Mouse (Mus musculus): ENCODE data around the gene Papola. TPM values are rescaled to one million over a fixed set of nuclear protein-coding genes. Genes with fewer than 3 reads are reported as not detected.
"Not testable (repeated sequence)": the region's sequence is repeated elsewhere in the genome, so short reads cannot be mapped to it uniquely, and the experiment has no call there.

Gene Papola
- polyA plus RNA-seq, 1 experiment from 2014 or later = 326 TPM

DNA sequence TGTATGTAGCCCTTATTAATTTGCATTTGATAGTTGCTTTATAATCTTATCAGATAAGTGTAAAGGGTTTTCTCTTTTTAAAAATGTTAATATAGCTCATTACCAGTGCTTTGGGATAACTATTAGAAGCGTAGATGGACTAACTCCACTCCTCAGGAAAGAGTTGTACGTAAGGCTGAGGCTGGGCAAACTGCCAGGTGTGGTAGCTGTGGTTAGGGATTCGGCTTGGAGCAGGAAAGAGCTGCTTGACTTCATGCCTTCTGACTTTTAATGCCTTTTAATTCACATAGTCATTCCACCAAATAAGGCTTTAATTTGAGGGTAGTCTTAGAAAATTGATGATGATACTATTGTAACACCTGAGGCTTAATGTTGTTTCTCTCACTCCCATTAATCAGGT is 24.5 kb downstream of the Papola start:
- H3K4me3 ChIP-seq (replicated peaks) = no peak overlapping the region

DNA sequence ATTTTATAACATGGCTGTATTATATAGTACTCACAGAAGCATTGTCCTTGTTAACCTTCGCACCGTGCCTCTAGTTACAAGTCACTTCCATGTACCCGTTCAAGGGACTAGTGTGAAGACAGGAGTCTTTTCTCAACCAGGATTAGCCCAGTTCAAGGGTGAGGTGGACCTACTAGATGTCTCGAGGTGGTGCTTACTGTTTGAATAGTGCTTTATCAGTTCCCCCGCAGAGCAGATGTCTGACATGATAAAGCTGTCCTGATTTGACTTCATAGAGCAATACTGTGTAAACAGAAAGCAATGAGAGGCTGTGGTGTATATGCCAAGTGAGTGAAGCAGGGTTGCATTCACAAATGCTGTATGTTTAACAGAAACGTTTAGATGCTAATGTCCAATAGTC is 26.1 kb downstream of the Papola start:
- Histone ChIP-seq H3K4me2 (no peak overlapping the region), H3K27ac (no peak overlapping the region), H3K4me1 (no peaks in the 10 kb centered on the region), H3K9ac (no peak overlapping the region), H3K9me3 (no peaks in the 10 kb centered on the region), H3K36me3 (replicated peaks) (peaks cover 69% of the 10 kb centered on the region), H3K27me3 (no peaks in the 10 kb centered on the region), H3K4me3 (replicated peaks) (no peak overlapping the region)
- ATAC-seq (ENCODE audit: low FRiP score) = no peak
- 93% methylated on average over 6 of the region's 6 CpGs for WGBS

More for the DNA sequence above, 24.5 kb downstream of the Papola start:
- no peaks in the 10 kb centered on the region for H3K4me1 ChIP-seq
- no peak for ATAC-seq (ENCODE audit: low FRiP score)
- peaks cover 67% of the 10 kb centered on the region for H3K36me3 ChIP-seq (replicated peaks)
- no peak overlapping the region for H3K4me2 ChIP-seq
- no peaks in the 10 kb centered on the region for H3K27me3 ChIP-seq
- H3K9ac ChIP-seq = no peak overlapping the region
- no peak overlapping the region for H3K27ac ChIP-seq
- 81% methylated on average over 3 of the region's 3 CpGs for WGBS
- no peaks in the 10 kb centered on the region for H3K9me3 ChIP-seq

DNA sequence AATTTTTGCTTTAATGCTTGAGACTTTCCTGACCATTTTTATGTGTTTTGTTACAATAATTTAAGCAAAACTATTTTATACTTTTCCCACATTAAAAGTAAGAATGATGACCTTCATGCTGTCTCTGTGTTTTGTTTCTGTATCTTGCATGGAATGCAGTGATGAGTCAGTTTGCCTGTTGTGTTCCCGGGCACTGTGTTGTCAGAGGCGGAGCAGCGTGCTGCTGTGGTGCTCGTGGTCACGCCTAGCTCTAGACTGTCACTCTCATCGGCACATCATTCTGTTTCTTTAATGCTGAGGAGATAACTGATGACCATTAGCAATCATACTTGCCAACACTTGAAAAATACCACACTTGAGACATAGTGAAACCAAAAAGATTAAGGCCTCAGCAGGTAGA is 29.5 kb downstream of the Papola start:
- WGBS = 94% methylated on average over 6 of the region's 6 CpGs
- H3K36me3 ChIP-seq (replicated peaks) = peaks cover 60% of the 10 kb centered on the region

DNA sequence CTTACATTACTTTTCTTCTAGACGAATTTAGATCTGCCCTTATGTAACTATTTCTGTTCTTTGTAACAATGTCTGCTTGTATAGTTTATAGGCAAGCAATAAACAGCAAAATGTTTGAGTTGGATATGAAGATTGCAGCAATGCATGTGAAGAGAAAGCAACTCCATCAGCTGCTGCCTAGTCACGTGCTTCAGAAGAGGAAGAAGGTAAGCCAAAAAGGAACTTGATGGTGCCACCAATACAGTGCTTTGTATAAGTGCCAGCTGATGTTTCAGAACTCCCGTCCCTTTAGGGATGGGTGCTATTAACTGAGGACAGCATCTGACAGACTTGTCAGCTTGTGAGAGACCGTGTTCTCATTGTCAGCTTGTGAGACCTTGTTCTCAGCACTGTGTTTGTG is 39.0 kb downstream of the Papola start:
- Histone ChIP-seq H3K4me1 (no peaks in the 10 kb centered on the region), H3K9me3 (no peaks in the 10 kb centered on the region), H3K27ac (no peak overlapping the region), H3K4me2 (no peak overlapping the region), H3K4me3 (replicated peaks) (no peak overlapping the region), H3K27me3 (no peaks in the 10 kb centered on the region), H3K9ac (no peak overlapping the region), H3K36me3 (replicated peaks) (peaks cover 93% of the 10 kb centered on the region)
- WGBS = 88% methylated on average over 4 of the region's 4 CpGs
- ATAC-seq (ENCODE audit: low FRiP score) = no peak

More for the DNA sequence above, 29.5 kb downstream of the Papola start:
- H3K9me3 ChIP-seq = no peaks in the 10 kb centered on the region
- no peak overlapping the region for H3K4me3 ChIP-seq (replicated peaks)
- H3K4me1 ChIP-seq = no peaks in the 10 kb centered on the region
- H3K27ac ChIP-seq = no peak overlapping the region
- no peak for ATAC-seq (ENCODE audit: low FRiP score)
- H3K4me2 ChIP-seq = no peak overlapping the region
- no peaks in the 10 kb centered on the region for H3K27me3 ChIP-seq
- H3K9ac ChIP-seq = no peak overlapping the region

DNA sequence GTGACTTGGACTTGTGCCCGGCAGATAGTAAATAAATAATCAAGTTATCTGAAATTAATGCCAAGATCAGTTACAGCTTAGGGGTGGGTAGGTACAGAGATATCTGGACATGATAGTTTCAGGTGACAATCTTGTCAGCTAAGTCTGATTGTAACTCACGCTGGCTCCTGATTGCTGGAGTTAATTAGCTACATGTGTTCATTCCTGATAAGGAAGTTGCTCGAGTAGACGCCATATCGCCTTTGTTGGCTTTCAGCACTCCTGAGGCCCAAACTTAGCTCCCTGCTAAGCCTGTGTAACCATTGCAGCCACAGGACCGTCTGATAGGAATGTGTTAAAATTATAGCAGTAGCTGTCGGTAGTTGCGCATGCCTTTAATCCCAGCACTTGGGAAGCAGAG is 40.2 kb downstream of the Papola start:
- 87% methylated on average over 8 of the region's 8 CpGs for WGBS
- no peak overlapping the region for H3K4me2 ChIP-seq
- no peaks in the 10 kb centered on the region for H3K4me1 ChIP-seq
- H3K36me3 ChIP-seq (replicated peaks) = peaks cover 93% of the 10 kb centered on the region
- no peak overlapping the region for H3K4me3 ChIP-seq (replicated peaks)
- no peaks in the 10 kb centered on the region for H3K27me3 ChIP-seq
- H3K27ac ChIP-seq = no peak overlapping the region
- ATAC-seq (ENCODE audit: low FRiP score) = no peak
- H3K9me3 ChIP-seq = no peaks in the 10 kb centered on the region
- no peak overlapping the region for H3K9ac ChIP-seq

DNA sequence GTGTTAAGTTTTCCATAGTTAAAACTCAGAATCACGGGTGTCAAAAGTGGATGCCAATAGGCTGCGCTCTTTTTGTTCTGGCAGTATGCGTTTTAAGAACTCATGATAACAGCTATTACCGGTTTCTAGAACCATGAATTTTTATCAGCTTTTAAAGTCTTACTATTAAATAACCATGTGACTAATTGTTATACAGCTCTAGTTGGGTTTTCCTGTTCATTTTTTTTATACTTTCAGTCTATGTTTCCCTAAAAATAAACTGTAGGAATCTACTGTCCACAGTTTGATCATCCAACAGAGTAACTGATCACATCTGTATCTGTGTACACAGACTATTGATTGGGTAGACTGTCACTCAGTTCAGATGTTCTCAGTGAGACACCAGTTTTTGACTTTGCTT is 40.8 kb downstream of the Papola start:
- Histone ChIP-seq H3K4me3 (replicated peaks) (no peak overlapping the region), H3K4me2 (no peak overlapping the region), H3K27me3 (no peaks in the 10 kb centered on the region), H3K4me1 (no peaks in the 10 kb centered on the region), H3K36me3 (replicated peaks) (peaks cover 91% of the 10 kb centered on the region), H3K9me3 (no peaks in the 10 kb centered on the region), H3K9ac (no peak overlapping the region), H3K27ac (no peak overlapping the region)
- no peak for ATAC-seq (ENCODE audit: low FRiP score)
- WGBS = 98% methylated on average over 4 of the region's 4 CpGs

DNA sequence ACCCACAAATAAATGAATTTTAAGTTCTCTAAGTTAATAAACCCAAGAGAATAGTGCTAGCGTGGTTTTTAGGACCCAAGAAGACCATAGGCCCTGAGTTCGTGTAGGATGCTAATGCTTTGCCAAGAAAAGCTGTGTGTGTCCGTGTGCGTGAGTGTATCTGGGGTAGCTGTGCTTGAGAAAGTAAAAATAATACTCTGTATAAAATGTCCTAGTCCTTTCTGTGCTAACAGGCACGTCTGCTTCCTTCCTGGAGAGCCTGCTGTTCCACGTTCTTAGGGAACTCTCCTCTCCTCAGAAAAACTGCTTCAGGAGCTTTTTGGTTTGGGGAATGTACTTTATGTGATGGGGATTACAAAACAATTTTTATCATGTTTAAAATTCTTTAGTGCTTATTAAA is 48.0 kb downstream of the Papola start:
- WGBS = 90% methylated on average over 6 of the region's 6 CpGs
- no peak overlapping the region for H3K9ac ChIP-seq
- H3K9me3 ChIP-seq = no peaks in the 10 kb centered on the region
- H3K4me2 ChIP-seq = no peak overlapping the region
- H3K4me3 ChIP-seq (replicated peaks) = no peak overlapping the region
- no peak for ATAC-seq (ENCODE audit: low FRiP score)
- H3K27ac ChIP-seq = no peak overlapping the region
- no peaks in the 10 kb centered on the region for H3K27me3 ChIP-seq
- H3K4me1 ChIP-seq = no peaks in the 10 kb centered on the region
- H3K36me3 ChIP-seq (replicated peaks) = peaks cover 81% of the 10 kb centered on the region

DNA sequence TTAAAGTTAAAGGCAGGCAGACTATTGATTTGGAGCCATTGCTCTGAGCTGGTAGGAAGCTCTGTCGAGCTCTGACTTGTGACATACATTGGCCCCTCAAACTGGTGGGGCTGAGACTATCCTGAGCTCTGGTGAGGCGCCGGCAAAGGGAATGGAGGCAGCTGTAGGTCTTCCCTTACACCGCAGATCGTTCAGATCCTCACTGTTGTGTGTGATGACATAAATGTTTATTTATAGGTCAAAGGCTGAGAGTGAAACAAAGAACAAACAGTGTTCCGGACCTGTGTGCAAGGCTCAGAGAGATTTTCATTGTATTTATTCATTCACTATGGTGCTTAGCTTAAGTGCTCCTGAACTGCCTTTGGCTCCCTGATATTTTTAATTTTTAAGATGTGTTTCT is 50.4 kb downstream of the Papola start:
- Histone ChIP-seq H3K27ac (no peak overlapping the region), H3K4me2 (no peak overlapping the region), H3K4me1 (no peaks in the 10 kb centered on the region), H3K27me3 (no peaks in the 10 kb centered on the region), H3K36me3 (replicated peaks) (peaks cover 67% of the 10 kb centered on the region), H3K4me3 (replicated peaks) (no peak overlapping the region), H3K9ac (no peak overlapping the region), H3K9me3 (no peaks in the 10 kb centered on the region)
- WGBS = 79% methylated on average over 6 of the region's 6 CpGs
- ATAC-seq (ENCODE audit: low FRiP score) = no peak

DNA sequence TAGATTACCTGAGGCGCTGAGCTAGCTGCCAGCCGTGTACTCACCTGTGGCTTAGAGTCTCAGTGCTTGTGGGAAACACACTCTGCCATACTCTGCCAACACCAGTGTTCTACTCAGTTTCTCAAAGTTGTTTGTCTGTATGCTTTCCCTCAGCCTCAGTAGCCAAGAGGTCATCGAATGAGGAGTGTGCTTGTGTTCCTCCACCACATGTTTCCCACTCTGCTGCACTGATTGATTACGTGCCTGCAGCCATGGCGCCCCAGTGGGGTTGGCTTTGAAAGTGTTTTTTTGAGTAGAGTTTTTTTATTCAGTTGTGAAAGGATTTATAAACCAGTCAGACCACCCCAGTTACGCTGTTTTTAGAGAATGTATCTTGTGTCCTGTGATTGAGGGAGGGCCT is 51.1 kb downstream of the Papola start:
- Histone ChIP-seq H3K36me3 (replicated peaks) (peaks cover 67% of the 10 kb centered on the region), H3K9ac (no peak overlapping the region), H3K4me1 (no peaks in the 10 kb centered on the region), H3K27ac (no peak overlapping the region), H3K4me2 (no peak overlapping the region), H3K4me3 (replicated peaks) (no peak overlapping the region), H3K9me3 (0 out of 2 replicates have a peak, but pooled peaks cover 4% of the 10 kb centered on the region), H3K27me3 (no peaks in the 10 kb centered on the region)
- 73% methylated on average over 6 of the region's 6 CpGs for WGBS
- no peak for ATAC-seq (ENCODE audit: low FRiP score)

DNA sequence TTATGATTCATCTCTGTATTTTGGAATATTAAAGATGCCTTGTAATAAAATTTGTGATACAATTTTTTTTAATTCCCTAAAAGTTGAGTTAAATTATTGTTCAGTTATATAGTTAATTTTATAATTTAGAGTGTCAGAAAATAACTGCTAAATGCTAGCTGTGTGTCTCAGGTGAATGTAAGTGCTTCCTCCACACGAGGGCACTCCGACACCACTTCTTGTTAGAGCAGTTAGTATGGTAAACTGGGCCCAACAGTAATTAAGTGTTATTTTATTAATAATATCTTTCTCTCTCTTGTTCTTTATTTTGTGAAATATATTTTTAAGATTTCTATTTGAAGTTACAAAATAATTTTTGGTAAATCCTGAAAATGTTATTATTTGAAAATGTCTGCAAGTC is 51.7 kb downstream of the Papola start:
- Histone ChIP-seq H3K4me2 (no peak overlapping the region), H3K27me3 (no peaks in the 10 kb centered on the region), H3K9ac (no peak overlapping the region), H3K4me1 (no peaks in the 10 kb centered on the region), H3K4me3 (replicated peaks) (no peak overlapping the region), H3K36me3 (replicated peaks) (peaks cover 68% of the 10 kb centered on the region), H3K27ac (no peak overlapping the region), H3K9me3 (0 out of 2 replicates have a peak, but pooled peaks cover 6% of the 10 kb centered on the region)
- ATAC-seq (ENCODE audit: low FRiP score) = no peak
- WGBS = 78% methylated on average over 2 of the region's 2 CpGs

DNA sequence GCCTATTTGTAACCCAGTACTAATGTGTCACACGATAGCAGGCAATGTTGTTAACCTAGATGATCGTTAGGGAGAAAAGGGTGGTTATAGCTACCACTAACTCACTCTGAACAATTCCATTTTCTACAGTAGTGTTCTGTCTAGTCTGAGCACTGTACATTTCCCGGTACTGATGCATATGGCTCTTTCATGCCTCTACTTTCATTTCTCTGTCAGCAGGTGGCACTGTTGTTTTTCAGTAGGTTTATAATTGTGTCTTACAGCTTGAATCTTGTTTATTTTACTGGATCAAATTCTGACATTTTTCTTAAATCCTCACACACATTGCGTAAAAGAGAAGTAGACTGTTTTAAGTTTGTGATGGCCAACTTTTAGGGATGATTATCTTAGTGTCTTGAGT is 54.6 kb downstream of the Papola start:
- Histone ChIP-seq H3K4me2 (no peak overlapping the region), H3K9ac (no peak overlapping the region), H3K4me1 (no peaks in the 10 kb centered on the region), H3K9me3 (0 out of 2 replicates have a peak, but pooled peaks cover 6% of the 10 kb centered on the region), H3K27ac (no peak overlapping the region), H3K36me3 (replicated peaks) (peaks cover 50% of the 10 kb centered on the region), H3K27me3 (no peaks in the 10 kb centered on the region), H3K4me3 (replicated peaks) (no peak overlapping the region)
- ATAC-seq (ENCODE audit: low FRiP score) = no peak
- 79% methylated on average over 4 of the region's 4 CpGs for WGBS

DNA sequence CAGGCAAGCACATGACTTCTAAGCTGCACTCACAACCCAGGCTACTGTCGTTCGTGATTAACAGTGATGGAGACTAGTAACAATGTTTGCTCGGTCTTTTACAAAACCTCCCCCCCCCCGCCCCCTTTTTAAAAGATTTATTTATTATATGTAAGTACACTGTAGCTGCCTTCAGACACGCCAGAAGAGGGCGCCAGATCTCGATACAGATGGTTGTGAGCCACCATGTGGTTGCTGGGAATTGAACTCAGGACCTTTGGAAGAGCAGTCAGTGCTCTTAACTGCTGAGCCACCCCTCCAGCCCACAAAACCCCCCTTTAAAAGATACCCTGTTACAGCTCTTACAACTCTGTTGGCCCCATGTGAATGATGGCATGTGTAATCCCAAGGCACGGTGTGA is 56.1 kb downstream of the Papola start:
- not testable (repeated sequence) for H3K9me3 ChIP-seq; H3K27ac ChIP-seq; H3K4me3 ChIP-seq (replicated peaks); H3K27me3 ChIP-seq; H3K4me1 ChIP-seq; H3K4me2 ChIP-seq; H3K9ac ChIP-seq; ATAC-seq (ENCODE audit: low FRiP score)
- peaks cover 40% of the 10 kb centered on the region for H3K36me3 ChIP-seq (replicated peaks)
- WGBS = 93% methylated on average over 8 of the region's 8 CpGs

DNA sequence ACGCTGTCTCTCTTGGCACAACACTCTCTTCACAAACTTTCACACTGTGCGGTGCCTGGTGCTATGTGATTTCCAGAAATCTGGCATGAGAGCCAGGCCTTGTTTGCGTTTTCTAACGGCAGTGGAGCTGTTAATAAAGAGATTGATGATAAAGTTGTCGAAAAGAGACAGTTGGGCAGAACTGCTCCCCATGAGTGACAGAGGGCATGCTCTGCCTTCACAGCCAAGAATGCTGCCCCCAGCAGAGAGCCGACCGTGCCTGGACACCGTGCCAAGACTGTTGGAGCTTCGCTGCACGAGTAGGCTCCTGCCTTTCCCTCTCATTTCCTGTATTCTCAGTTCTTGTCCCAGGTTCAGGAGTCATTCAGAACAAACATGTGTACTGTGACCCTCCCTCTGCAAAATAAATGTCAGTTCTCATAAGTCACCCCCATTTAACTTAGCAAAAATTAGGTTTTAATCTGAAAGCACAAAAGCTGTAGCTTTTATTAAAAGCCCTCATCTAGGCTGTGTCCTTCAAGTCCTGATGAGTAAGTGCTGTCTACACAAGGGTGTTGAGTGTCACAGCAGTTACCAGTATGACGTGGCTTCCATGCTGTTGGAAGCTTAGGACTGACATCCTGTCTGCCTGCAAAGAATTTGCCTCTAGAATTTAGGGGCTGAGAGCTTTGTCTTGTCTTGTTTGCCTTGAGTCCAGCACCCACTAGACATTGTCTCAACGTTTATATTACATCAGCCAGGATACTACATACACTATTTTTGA is 58.9 kb downstream of the Papola start:
- 0 out of 2 replicates have a peak overlapping the region, but pooled peaks have one; percentile 54 for H3K27ac ChIP-seq
- no peak overlapping the region for H3K4me3 ChIP-seq (replicated peaks)
- H3K9ac ChIP-seq = no peak overlapping the region
- H3K27me3 ChIP-seq = no peaks in the 10 kb centered on the region
- H3K36me3 ChIP-seq (replicated peaks) = peaks cover 24% of the 10 kb centered on the region
- WGBS = 82% methylated on average over 12 of the region's 12 CpGs
- 0 out of 2 replicates have a peak, but pooled peaks cover 6% of the 10 kb centered on the region for H3K9me3 ChIP-seq
- no peaks in the 10 kb centered on the region for H3K4me1 ChIP-seq
- ATAC-seq (ENCODE audit: low FRiP score) = no peak
- H3K4me2 ChIP-seq = no peak overlapping the region

Measured in forebrain, embryonic 12.5 days (tissue).